In genomic region chr9:83556780-83557771, GRCm38 (mm10) we compare ENCODE assay signal across 8 mouse cellular contexts. TPM values are rescaled to one million over a fixed set of nuclear protein-coding genes. Genes with fewer than 3 reads are reported as not detected.
DNase-seq lines count a peak whose midpoint lies in the region; ATAC-seq lines count a peak whose summit lies in the region.
"Had no signal": no experiment of that assay in that cellular context is flagged by ENCODE, and none has a peak within 500 bp of the region (broad histone marks: within the 10 kb centered on the region; RNA-seq: fewer than 3 reads in every experiment).

No protein-coding gene starts in this region.

- H3K36me3 ChIP-seq in forebrain, embryonic 15.5 days = no peaks in the 10 kb centered on the region
- no peaks in the 10 kb centered on the region for H3K36me3 ChIP-seq in hindbrain, embryonic 15.5 days
- H3K36me3 ChIP-seq in midbrain, embryonic 10.5 days = no peaks in the 10 kb centered on the region
- H3K36me3 ChIP-seq: limb, embryonic 13.5 days had no signal

- H3K9ac ChIP-seq in forebrain, embryonic 15.5 days (replicated peaks) = no peak overlapping the region
- no peak overlapping the region for H3K9ac ChIP-seq in hindbrain, embryonic 15.5 days
- H3K9ac ChIP-seq: limb, embryonic 13.5 days had no signal

- ATAC-seq in forebrain, embryonic 15.5 days (replicated peaks) = peak; percentile 55
- peak; percentile 42; the same call in 1 of the 2 replicates for ATAC-seq in hindbrain, embryonic 15.5 days (ENCODE audit: low FRiP score, low read depth)
- no peak for ATAC-seq in CD4-positive, CD25-positive, alpha-beta regulatory T cell, adult 4 months

- intact Hi-C loops in left cerebral cortex, postnatal 14 days (cut with DNase I) = no loop called here

- H3K4me1 ChIP-seq in forebrain, embryonic 15.5 days = peaks cover 26% of the 10 kb centered on the region
- H3K4me1 ChIP-seq in hindbrain, embryonic 15.5 days (replicated peaks) = peaks cover 17% of the 10 kb centered on the region
- H3K4me1 ChIP-seq in midbrain, embryonic 10.5 days = peaks cover 25% of the 10 kb centered on the region

- no peaks in the 10 kb centered on the region for H3K9me3 ChIP-seq in forebrain, embryonic 15.5 days
- no peaks in the 10 kb centered on the region for H3K9me3 ChIP-seq in hindbrain, embryonic 15.5 days
- no peaks in the 10 kb centered on the region for H3K9me3 ChIP-seq in midbrain, embryonic 10.5 days (replicated peaks)
- H3K9me3 ChIP-seq: limb, embryonic 13.5 days had no signal

- peak; percentile 54 to 60 for DNase-seq in cerebellum, postnatal 14 days
- no peak for DNase-seq in midbrain, embryonic 10.5 days (ENCODE audit: low spot score)
- no peak for DNase-seq in left cerebral cortex, postnatal 14 days (ENCODE audit: low spot score in 2 of 2)
- no peak for DNase-seq in right cerebral cortex, postnatal 14 days

- no peak overlapping the region for H3K4me2 ChIP-seq in forebrain, embryonic 15.5 days (replicated peaks)
- no peak overlapping the region for H3K4me2 ChIP-seq in hindbrain, embryonic 15.5 days
- H3K4me2 ChIP-seq: limb, embryonic 13.5 days had no signal

- H3K4me3 ChIP-seq in forebrain, embryonic 15.5 days = no peak overlapping the region
- no peak overlapping the region for H3K4me3 ChIP-seq in hindbrain, embryonic 15.5 days
- H3K4me3 ChIP-seq in midbrain, embryonic 10.5 days = no peak overlapping the region
- H3K4me3 ChIP-seq: limb, embryonic 13.5 days had no signal

- WGBS in forebrain, embryonic 15.5 days = 52% methylated on average over 10 of the region's 10 CpGs
- 55% methylated on average over 10 of the region's 10 CpGs for WGBS in hindbrain, embryonic 15.5 days
- WGBS in midbrain, embryonic 10.5 days = 73% methylated on average over 10 of the region's 10 CpGs

- H3K27me3 ChIP-seq in forebrain, embryonic 15.5 days = no peaks in the 10 kb centered on the region
- H3K27me3 ChIP-seq in hindbrain, embryonic 15.5 days = no peaks in the 10 kb centered on the region
- H3K27me3 ChIP-seq in midbrain, embryonic 10.5 days (ENCODE audit: low read depth, poor library complexity, severe bottlenecking) = no peaks in the 10 kb centered on the region
- H3K27me3 ChIP-seq: limb, embryonic 13.5 days had no signal

- peak overlapping the region; percentile 87 for H3K27ac ChIP-seq in forebrain, embryonic 15.5 days (replicated peaks)
- peak overlapping the region; percentile 22; the same call in 1 of the 2 replicates for H3K27ac ChIP-seq in hindbrain, embryonic 15.5 days (replicated peaks)
- H3K27ac ChIP-seq in midbrain, embryonic 10.5 days (replicated peaks) = peak overlapping the region; percentile 63
- H3K27ac ChIP-seq: limb, embryonic 13.5 days had no signal

RNA-seq across cellular contexts. Expression of gene Sh3bgrl2, which starts 8.9 kb away (rescaled TPM):
- 21.4 and 21.7 TPM in 2 replicates for polyA plus RNA-seq in forebrain, embryonic 15.5 days (2015; fragmentation: Nextera tagmentation; extraction: Ambion mirVana)
- polyA plus RNA-seq in hindbrain, embryonic 15.5 days (2015; fragmentation: Nextera tagmentation; extraction: Ambion mirVana) = 8.7 and 10.3 TPM in 2 replicates
- 8.5 and 11.0 TPM in 2 replicates for polyA plus RNA-seq in midbrain, embryonic 10.5 days (2016; fragmentation: Nextera tagmentation; extraction: Ambion mirVana)
- polyA plus RNA-seq in CD4-positive, CD25-positive, alpha-beta regulatory T cell, adult 4 months (2017; shearing (Covaris generic)) = 10 to 100 TPM; 20.8 to 22.4 TPM
- total RNA-seq in left cerebral cortex, postnatal 14 days (2021) = 10 to 100 TPM; 27.4 to 27.6 TPM

Comparison
In these comparisons a context has a peak if more than half of its experiments do, and no peak if none do; other contexts are left out.
1. DNase-seq: peak in cerebellum, postnatal 14 days (2 of 2); none in midbrain, embryonic 10.5 days (single experiment), left cerebral cortex, postnatal 14 days (0 of 2) and right cerebral cortex, postnatal 14 days (single experiment).
2. H3K27ac ChIP-seq: peak in every context shown above with its lines; median percentile 87 in forebrain, embryonic 15.5 days; 63 in midbrain, embryonic 10.5 days; 22 in hindbrain, embryonic 15.5 days.